Mouse (Mus musculus): ENCODE measurements around the gene Dennd4b.
A peak's percentile ranks its signal among the peaks of the same experiment; 100 is the strongest.
"Not testable (repeated sequence)": the region's sequence is repeated elsewhere in the genome, so short reads cannot be mapped to it uniquely, and the experiment has no call there.

Gene Dennd4b

GRCm38 (mm10) chr3:90280708-90281107 is 15.7 kb downstream of the Dennd4b start:
- DNase-seq = no peak

- DNase-seq = no peak
These were observed 19.2 kb downstream of the Dennd4b start for GRCm38 (mm10) chr3:90284150-90284549.

- not testable (repeated sequence) for DNase-seq
These were observed 24.4 kb downstream of the Dennd4b start for GRCm38 (mm10) chr3:90289403-90289802.

- DNase-seq = no peak
These were observed 25.6 kb downstream of the Dennd4b start for GRCm38 (mm10) chr3:90290602-90291001.

GRCm38 (mm10) chr3:90291982-90292344 is 27.0 kb downstream of the Dennd4b start:
- no peak for DNase-seq

GRCm38 (mm10) chr3:90292345-90293275 is 27.6 kb downstream of the Dennd4b start, which contains the start of gene Gatad2b:
Gene Gatad2b (plus strand): TSS chr3:90293178.
- DNase-seq = peak; percentile 99

- DNase-seq = peak; percentile 36 to 62
These were observed 28.5 kb downstream of the Dennd4b start for GRCm38 (mm10) chr3:90293352-90294063.

GRCm38 (mm10) chr3:90294064-90294440 is 29.1 kb downstream of the Dennd4b start:
- no peak for DNase-seq

- DNase-seq = no peak
These were observed 29.7 kb downstream of the Dennd4b start for GRCm38 (mm10) chr3:90294651-90295050.

- no peak for DNase-seq
These were observed 40.8 kb downstream of the Dennd4b start for GRCm38 (mm10) chr3:90305801-90306200.

- no peak for DNase-seq
These were observed 44.6 kb downstream of the Dennd4b start for GRCm38 (mm10) chr3:90309589-90309988.

GRCm38 (mm10) chr3:90313367-90313766 is 48.4 kb downstream of the Dennd4b start:
- DNase-seq = no peak

GRCm38 (mm10) chr3:90314241-90314640 is 49.3 kb downstream of the Dennd4b start:
- no peak for DNase-seq

- DNase-seq = no peak
These were observed 57.3 kb downstream of the Dennd4b start for GRCm38 (mm10) chr3:90322289-90322688.

GRCm38 (mm10) chr3:90323119-90323518 is 58.1 kb downstream of the Dennd4b start:
- peak; percentile 72 to 84 for DNase-seq
